Mouse (Mus musculus): ENCODE measurements around the gene Onecut1. TPM values are rescaled to one million over a fixed set of nuclear protein-coding genes. Genes with fewer than 3 reads are reported as not detected.

Gene Onecut1
- polyA plus RNA-seq, 1 experiment from 2014 or later, result 10.7 TPM

GRCm38 (mm10) chr9:74896742-74897141 lies 35.0 kb downstream of the Onecut1 start:
- H3K9ac ChIP-seq (replicated peaks), result no peak overlapping the region
- no peak overlapping the region for H3K4me2 ChIP-seq (replicated peaks)
- H3K4me3 ChIP-seq (replicated peaks), result no peak overlapping the region
- 88% methylated on average over 7 of the region's 7 CpGs for WGBS
- no peaks in the 10 kb centered on the region for H3K4me1 ChIP-seq (replicated peaks)
- H3K27ac ChIP-seq, result no peak overlapping the region
- H3K27me3 ChIP-seq, result no peaks in the 10 kb centered on the region
- no peaks in the 10 kb centered on the region for H3K9me3 ChIP-seq
- no peaks in the 10 kb centered on the region for H3K36me3 ChIP-seq
- 0 out of 2 replicates have a peak, but pooled peaks have one; percentile 58 for ATAC-seq

DNA sequence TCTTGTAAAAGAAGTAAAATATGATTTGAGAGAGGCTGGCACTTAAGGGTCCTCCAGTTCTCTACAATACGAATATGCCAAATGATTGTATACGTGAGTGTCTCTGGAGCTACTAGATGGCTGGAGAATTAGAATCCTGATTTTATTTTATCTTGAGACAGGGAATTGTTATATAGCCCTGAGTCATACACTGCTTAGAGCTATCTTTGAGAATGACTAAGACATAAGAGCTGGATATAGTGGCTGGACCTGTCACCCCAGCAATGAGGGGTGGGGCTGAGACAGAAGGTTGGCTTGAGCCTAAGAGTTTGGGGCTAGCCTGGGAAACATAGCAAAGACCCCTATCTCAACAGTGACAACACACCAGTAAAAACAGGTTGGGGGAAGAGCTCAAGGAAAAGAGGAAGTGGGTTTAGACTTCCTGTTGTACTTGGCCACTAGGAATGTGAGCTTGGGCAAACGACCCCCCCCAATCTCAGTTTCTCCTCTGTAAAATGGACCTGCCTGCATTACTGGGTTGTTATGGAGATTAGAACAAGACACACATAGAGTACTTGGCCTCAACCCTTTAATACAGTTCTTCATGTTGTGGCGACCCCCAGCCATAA lies 35.8 kb downstream of the Onecut1 start:
- Histone ChIP-seq H3K27ac (no peak overlapping the region), H3K9me3 (no peaks in the 10 kb centered on the region), H3K9ac (replicated peaks) (no peak overlapping the region), H3K4me2 (replicated peaks) (no peak overlapping the region), H3K27me3 (no peaks in the 10 kb centered on the region), H3K36me3 (no peaks in the 10 kb centered on the region), H3K4me3 (replicated peaks) (no peak overlapping the region), H3K4me1 (replicated peaks) (no peaks in the 10 kb centered on the region)
- WGBS, result 95% methylated on average over 4 of the region's 4 CpGs
- ATAC-seq, result no peak

DNA sequence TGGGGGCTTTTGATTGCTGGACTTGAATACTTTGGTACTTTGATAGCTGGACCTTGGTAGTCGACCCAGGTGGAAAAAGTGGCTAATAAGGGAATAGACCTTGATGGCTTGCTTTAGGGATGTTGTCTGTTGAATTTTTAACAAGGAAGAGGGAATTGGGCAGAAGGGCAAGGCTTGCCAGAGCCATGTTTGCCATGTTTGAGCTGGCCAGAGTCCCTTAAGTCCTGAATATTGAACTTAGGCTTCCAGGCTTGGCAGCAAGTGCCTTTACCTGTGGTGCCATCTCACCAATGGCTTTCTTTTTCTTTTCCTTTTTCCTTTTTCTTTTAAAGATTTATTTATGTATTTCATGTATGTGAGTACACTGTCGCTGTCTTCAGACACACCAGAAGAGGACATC lies 38.4 kb downstream of the Onecut1 start:
- ATAC-seq, result no peak
- no peak overlapping the region for H3K27ac ChIP-seq

DNA sequence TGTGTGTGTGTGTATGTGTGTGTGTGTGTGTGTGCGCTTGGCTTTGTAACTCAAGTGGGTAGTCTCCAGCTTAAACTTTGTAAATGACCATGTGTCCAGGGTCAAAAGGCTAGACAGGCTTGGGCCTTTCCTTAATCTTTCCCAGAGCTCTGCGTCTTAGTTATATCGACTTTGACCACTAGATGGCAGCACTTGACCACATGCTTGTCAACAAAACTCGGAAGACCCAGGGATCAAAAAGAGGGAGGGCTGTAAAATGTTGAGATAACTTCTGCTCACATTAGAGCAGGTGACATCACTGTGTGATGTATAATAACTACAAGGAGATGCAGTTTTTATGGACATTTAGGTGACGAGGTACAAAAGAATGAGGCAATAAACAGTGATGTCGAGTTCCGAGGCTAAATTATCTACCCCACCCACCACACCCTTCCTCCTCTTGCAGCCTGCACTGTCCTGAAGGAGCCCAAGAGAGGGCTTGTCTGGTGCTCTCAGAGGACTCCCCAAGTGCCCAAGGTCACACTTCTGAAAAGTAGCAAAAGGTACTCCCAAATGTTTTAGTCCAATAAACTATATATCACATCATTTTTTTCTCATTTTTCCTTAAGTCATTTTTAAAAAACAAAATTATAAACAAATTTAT lies 43.3 kb downstream of the Onecut1 start:
- 13% methylated on average over 7 of the region's 7 CpGs for WGBS
- peak; percentile 73 for ATAC-seq
- H3K4me3 ChIP-seq (replicated peaks), result no peak overlapping the region

More for the DNA sequence above, 38.4 kb downstream of the Onecut1 start:
- no peak overlapping the region for H3K4me2 ChIP-seq (replicated peaks)
- 89% methylated on average over 2 of the region's 2 CpGs for WGBS
- no peaks in the 10 kb centered on the region for H3K27me3 ChIP-seq
- no peak overlapping the region for H3K4me3 ChIP-seq (replicated peaks)
- H3K9ac ChIP-seq (replicated peaks), result no peak overlapping the region
- no peaks in the 10 kb centered on the region for H3K4me1 ChIP-seq (replicated peaks)
- no peaks in the 10 kb centered on the region for H3K36me3 ChIP-seq
- H3K9me3 ChIP-seq, result no peaks in the 10 kb centered on the region

DNA sequence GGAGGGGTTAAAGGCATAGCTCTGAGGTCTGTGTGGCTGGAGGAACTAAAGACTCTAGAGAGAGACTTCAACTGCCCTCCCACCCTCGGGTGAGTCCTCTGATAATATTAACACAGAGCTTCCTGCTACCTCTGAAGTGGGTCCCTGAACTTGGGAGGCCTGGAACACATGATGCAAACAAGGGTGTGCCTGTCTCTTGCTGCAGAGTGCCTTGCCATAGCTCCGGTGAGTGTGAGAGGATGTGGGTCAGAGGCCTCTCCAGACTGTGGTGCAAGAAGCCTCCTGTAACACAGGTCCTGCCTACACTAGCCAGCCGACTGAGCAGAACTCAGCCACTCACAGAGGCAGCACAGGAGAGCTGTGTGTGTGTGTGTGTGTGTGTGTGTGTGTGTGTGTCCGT lies 45.2 kb downstream of the Onecut1 start:
- ATAC-seq, result no peak
- H3K27ac ChIP-seq, result no peak overlapping the region
- 68% methylated on average over 4 of the region's 4 CpGs for WGBS

More for the DNA sequence above, 43.3 kb downstream of the Onecut1 start:
- H3K27ac ChIP-seq, result no peak overlapping the region
- no peak overlapping the region for H3K9ac ChIP-seq (replicated peaks)
- H3K4me2 ChIP-seq (replicated peaks), result no peak overlapping the region
- H3K4me1 ChIP-seq (replicated peaks), result no peaks in the 10 kb centered on the region
- H3K36me3 ChIP-seq, result no peaks in the 10 kb centered on the region
- H3K9me3 ChIP-seq, result no peaks in the 10 kb centered on the region
- H3K27me3 ChIP-seq, result no peaks in the 10 kb centered on the region

DNA sequence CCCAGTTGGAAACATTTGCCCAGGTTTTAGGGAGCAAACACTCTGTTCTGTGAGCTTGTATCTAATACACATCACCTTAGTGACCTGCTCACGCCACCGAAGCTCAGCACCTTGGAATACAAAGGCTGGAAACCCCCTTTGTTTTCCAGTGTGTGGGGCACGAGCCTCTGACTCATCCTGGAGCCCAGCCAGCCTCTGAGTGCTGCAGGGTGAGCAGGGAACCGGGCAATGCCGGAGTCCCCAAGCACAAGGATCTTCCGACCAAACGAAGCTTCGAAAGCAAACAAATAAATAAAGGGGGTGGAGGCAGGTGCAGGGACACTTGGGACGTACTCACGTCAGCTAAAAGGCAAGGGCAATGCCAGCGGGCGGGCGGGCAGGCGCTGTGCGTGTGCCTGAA lies 47.5 kb downstream of the Onecut1 start:
- no peak for ATAC-seq
- Histone ChIP-seq H3K4me3 (replicated peaks) (no peak overlapping the region), H3K4me2 (replicated peaks) (no peak overlapping the region), H3K36me3 (no peaks in the 10 kb centered on the region), H3K4me1 (replicated peaks) (no peaks in the 10 kb centered on the region), H3K9me3 (no peaks in the 10 kb centered on the region), H3K27ac (no peak overlapping the region), H3K9ac (replicated peaks) (no peak overlapping the region), H3K27me3 (no peaks in the 10 kb centered on the region)
- 78% methylated on average over 15 of the region's 15 CpGs for whole genome bisulfite sequencing

More for the DNA sequence above, 45.2 kb downstream of the Onecut1 start:
- H3K9me3 ChIP-seq, result no peaks in the 10 kb centered on the region
- no peak overlapping the region for H3K4me2 ChIP-seq (replicated peaks)
- H3K9ac ChIP-seq (replicated peaks), result no peak overlapping the region
- H3K4me1 ChIP-seq (replicated peaks), result no peaks in the 10 kb centered on the region
- no peaks in the 10 kb centered on the region for H3K27me3 ChIP-seq
- no peak overlapping the region for H3K4me3 ChIP-seq (replicated peaks)
- no peaks in the 10 kb centered on the region for H3K36me3 ChIP-seq

GRCm38 (mm10) chr9:74910226-74910759 lies 48.6 kb downstream of the Onecut1 start:
- no peak overlapping the region for H3K4me2 ChIP-seq (replicated peaks)
- H3K36me3 ChIP-seq, result no peaks in the 10 kb centered on the region
- ATAC-seq, result no peak
- H3K27ac ChIP-seq, result no peak overlapping the region
- H3K4me1 ChIP-seq (replicated peaks), result no peaks in the 10 kb centered on the region
- WGBS, result 87% methylated on average over 6 of the region's 6 CpGs
- H3K27me3 ChIP-seq, result no peaks in the 10 kb centered on the region
- no peaks in the 10 kb centered on the region for H3K9me3 ChIP-seq
- H3K4me3 ChIP-seq (replicated peaks), result no peak overlapping the region
- H3K9ac ChIP-seq (replicated peaks), result no peak overlapping the region

DNA sequence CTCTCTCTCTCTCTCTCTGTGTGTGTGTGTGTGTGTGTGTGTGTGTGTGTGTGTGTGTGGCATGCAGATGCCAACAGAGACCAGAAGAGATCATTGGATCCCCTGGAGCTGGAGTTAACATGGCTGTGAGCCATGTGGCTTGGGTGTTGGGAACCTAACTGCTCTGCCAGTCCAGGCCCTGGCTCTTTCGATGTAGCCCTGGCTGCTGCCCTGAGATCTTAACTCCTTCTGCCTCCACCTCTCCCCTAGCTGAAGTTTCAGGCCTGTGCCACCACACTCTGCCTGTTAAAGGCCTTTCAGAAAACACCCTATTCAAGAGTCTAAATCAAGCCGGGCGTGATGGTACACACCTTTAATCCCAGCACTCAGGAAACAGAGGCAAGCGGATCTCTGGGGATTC lies 49.7 kb downstream of the Onecut1 start:
- 73% methylated on average over 4 of the region's 4 CpGs for WGBS
- ATAC-seq, result no peak

DNA sequence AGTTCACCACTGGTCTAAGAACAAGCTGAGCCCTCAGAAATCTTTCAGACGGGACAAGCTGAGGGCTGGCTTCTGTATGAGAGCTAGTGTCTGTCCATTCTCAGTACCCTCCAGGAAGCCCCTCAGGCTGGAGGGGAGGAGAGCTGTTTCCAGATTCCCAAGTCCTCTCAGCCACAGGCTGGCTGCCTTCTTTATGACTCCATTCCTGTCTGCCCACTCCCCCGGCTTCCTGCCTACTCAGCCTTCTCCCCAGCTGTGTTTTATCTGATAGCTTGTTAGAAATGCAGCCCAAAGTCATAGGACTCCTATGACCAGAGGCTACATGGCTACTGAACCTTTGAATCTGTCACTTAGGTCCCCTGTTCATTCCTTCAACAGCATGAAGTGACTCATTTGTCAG lies 50.2 kb downstream of the Onecut1 start:
- Histone ChIP-seq H3K4me1 (replicated peaks) (no peaks in the 10 kb centered on the region), H3K9ac (replicated peaks) (no peak overlapping the region), H3K27me3 (no peaks in the 10 kb centered on the region), H3K36me3 (no peaks in the 10 kb centered on the region), H3K9me3 (no peaks in the 10 kb centered on the region), H3K27ac (no peak overlapping the region), H3K4me2 (replicated peaks) (no peak overlapping the region), H3K4me3 (replicated peaks) (no peak overlapping the region)
- no peak for ATAC-seq
- 78% methylated on average over 2 of the region's 2 CpGs for WGBS

More for the DNA sequence above, 49.7 kb downstream of the Onecut1 start:
- Histone ChIP-seq H3K27ac (no peak overlapping the region), H3K9me3 (no peaks in the 10 kb centered on the region), H3K4me1 (replicated peaks) (no peaks in the 10 kb centered on the region), H3K4me2 (replicated peaks) (no peak overlapping the region), H3K4me3 (replicated peaks) (no peak overlapping the region), H3K9ac (replicated peaks) (no peak overlapping the region), H3K27me3 (no peaks in the 10 kb centered on the region), H3K36me3 (no peaks in the 10 kb centered on the region)

DNA sequence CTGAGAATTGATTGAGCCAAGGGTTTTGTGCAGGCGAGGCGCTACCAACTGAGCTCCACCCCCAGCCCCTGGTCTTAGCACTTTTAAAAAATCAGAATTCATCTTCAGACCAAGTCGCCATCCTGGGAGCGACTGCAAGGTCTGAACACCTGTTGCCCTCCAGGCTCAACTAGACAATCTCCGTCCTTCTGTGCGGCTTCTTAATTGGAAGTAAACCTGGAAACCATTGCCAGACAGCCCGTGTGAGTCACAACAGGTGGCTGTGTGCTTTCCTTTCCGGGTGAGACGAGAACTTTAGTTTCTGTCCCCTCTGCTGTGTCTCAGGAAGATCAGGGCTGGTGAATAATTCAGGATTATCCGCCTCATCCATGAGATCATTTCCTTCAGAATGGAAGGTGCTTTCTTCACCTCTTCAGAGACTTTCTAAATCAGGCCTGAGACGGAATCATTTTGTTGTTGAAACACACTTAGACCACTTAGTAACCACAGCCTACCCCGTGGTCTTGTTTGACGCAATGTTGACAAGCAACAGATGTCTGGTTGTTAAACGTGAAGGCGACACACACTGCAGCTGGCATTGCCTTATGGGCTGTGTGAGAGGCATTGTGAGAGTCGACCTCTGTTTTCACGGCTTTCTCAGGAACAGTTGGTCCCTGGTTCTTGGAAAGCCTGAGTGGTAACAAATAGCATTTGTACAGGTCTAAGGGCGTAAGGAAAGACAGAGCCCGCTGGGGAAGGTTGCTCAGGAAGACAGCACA lies 51.1 kb downstream of the Onecut1 start:
- H3K36me3 ChIP-seq, result no peaks in the 10 kb centered on the region
- H3K27ac ChIP-seq, result no peak overlapping the region
- no peak overlapping the region for H3K4me2 ChIP-seq (replicated peaks)
- no peak overlapping the region for H3K4me3 ChIP-seq (replicated peaks)
- WGBS, result 70% methylated on average over 19 of the region's 19 CpGs
- H3K4me1 ChIP-seq (replicated peaks), result no peaks in the 10 kb centered on the region
- ATAC-seq, result no peak
- H3K27me3 ChIP-seq, result no peaks in the 10 kb centered on the region
- H3K9me3 ChIP-seq, result no peaks in the 10 kb centered on the region; the same call in 1 of the 2 replicates
- H3K9ac ChIP-seq (replicated peaks), result no peak overlapping the region

DNA sequence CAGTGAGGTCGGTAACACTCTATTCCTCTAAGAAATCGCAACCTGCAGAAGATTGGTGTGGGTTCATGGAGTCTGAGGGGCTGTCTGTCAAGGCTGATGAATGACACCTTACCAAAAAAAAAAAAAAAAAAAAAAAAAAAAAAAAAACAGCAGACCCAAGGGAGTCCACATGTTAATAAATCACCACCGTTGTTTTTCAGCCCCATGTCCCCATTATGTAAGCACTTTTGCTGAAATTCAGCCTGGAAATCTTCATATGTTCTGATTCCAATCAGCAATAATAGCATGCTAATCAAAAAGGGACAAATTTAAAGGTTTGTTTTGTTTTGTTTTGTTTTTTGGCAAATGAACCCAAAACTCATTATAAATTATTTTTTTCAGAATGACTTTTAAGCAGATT lies 53.9 kb downstream of the Onecut1 start:
- WGBS, result 87% methylated on average over 3 of the region's 3 CpGs
- Histone ChIP-seq H3K4me1 (replicated peaks) (no peaks in the 10 kb centered on the region), H3K27me3 (no peaks in the 10 kb centered on the region), H3K27ac (no peak overlapping the region), H3K9ac (replicated peaks) (no peak overlapping the region), H3K9me3 (no peaks in the 10 kb centered on the region; the same call in 1 of the 2 replicates), H3K4me2 (replicated peaks) (no peak overlapping the region), H3K36me3 (no peaks in the 10 kb centered on the region), H3K4me3 (replicated peaks) (no peak overlapping the region)
- no peak for ATAC-seq

GRCm38 (mm10) chr9:74920450-74920849 lies 58.7 kb downstream of the Onecut1 start:
- Histone ChIP-seq H3K9ac (replicated peaks) (no peak overlapping the region), H3K27me3 (no peaks in the 10 kb centered on the region), H3K9me3 (no peaks in the 10 kb centered on the region; the same call in 1 of the 2 replicates), H3K4me2 (replicated peaks) (no peak overlapping the region), H3K4me1 (replicated peaks) (peaks cover 15% of the 10 kb centered on the region), H3K27ac (no peak overlapping the region), H3K36me3 (no peaks in the 10 kb centered on the region), H3K4me3 (replicated peaks) (no peak overlapping the region)
- 95% methylated on average over 12 of the region's 12 CpGs for WGBS
- no peak for ATAC-seq
